Mouse (Mus musculus) thymus, adult 18-20 months (tissue): ENCODE data around the gene 4833439L19Rik.

ENCODE experiments used
- DNase-seq, 2 experiments: peaks; one replicate each; pipeline ENCODE4 v3.0.0; 2022; ENCODE audit warnings: mixed read lengths in 2 of 2

4833439L19Rik gene

DNA sequence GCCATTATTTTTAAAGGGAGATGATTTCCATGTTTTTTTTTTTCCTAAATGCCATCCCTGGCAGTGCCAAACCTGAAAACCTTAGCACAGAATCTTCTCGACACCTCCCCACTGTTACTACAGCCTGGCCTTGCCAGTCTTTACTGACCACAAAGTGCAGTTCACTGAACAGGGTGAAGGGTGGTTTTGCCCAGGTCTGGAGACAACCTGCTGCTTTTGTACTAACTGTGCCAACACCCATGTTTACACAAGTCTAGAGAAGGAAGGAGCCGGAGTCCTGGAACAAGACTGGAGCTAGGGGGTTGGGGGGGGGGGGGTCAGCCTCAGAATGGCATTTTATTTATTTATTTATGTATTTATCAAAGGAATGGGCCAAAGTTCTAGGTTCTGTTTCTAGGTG lies 16.1 kb upstream of the 4833439L19Rik start:
- DNase-seq: no peak

DNA sequence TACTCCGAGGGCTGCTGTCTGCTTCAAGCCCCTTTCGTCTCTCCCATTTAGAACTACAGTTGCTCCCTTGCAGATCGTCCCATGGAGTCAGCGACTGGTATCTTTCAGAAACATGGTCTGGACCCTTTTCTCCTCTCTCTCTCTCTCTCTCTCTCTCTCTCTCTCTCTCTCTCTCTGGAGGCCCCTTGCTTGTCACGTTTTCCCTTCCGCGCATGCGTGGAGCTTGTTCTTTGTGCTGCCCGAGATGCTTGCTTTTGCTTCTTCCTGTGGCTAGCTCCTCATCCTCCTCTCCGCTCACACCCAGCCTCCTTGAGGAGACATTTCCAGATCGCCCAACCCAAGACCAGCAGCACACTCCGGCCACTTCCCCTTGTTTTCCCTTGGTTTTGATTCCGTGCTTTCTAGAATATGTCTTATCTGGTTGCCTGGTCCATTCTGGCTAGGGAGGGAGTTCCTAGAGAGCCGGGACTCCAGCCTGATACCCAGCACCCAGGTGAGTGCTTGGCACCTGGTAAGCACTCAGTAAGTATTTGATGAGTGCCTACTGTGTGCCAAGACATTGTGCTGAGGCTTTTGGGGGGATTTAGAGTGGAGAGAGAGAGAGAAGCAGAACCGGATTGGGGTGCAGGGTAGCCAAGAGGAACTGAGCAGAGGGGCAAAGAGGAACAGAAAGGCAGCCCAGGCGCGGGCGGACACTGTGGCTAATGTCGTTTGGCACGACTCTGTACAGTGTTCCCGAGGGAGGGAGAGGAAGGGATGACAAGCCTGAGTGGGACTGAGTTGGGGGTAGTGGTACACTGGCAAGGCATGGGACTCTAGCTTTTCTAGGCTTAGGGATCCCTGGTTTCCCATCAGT lies 12.6 kb upstream of the 4833439L19Rik start:
- DNase-seq: no peak

DNA sequence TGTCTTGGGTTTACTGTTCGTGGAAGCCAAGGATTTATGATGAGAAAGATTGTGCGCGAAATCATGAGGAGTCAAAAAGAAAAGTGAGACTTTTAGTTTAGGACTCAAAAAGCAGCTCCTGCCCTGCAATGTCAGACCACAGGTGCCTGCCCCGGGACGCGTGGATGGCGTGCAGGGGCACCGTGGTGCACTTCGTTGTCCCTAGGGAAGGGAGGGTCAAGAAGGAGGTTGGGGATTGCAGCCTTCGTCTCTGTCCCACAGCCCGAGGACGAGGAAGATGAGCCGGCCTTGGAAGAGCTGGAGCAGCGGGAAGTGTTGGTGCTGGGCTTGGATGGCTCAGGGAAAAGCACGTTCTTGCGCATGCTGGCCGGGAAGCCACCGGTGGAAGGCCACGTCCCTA lies 10.3 kb upstream of the 4833439L19Rik start:
- no peak for DNase-seq

DNA sequence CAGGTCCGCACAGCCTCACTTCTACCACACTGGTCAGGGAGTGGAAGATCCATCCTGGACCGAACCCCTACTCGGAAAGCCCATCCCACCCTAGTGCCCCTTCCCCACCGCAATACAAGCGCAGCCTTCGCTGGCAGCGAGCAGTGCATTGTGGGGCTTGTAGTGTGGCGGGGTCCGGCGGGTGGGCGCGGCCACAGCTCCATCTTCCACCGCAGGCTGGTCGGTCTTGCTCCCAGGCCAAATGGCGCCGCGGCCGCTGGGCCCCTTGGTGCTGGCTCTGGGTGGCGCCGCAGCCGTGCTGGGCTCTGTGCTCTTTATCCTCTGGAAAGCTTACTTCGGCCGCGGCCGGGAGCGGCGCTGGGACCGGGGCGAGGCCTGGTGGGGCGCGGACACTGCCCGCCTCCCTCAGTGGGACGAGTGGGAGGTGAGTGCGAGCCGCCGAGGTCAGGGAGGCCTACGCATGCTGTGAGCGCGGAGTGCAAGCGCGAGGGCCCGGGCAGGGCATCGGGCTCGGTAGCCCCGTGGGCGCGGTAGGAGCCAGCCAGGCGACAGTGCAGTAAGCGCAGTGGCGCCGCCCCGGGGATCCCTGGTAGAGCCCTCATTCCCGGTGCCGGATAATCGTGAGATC lies 9.7 kb upstream of the 4833439L19Rik start, which contains the start of gene Arl10:
TSS of gene Arl10 (plus strand) at position 162 of the 628 bp plus-strand sequence.
- DNase-seq: peak; percentile 52 to 57

DNA sequence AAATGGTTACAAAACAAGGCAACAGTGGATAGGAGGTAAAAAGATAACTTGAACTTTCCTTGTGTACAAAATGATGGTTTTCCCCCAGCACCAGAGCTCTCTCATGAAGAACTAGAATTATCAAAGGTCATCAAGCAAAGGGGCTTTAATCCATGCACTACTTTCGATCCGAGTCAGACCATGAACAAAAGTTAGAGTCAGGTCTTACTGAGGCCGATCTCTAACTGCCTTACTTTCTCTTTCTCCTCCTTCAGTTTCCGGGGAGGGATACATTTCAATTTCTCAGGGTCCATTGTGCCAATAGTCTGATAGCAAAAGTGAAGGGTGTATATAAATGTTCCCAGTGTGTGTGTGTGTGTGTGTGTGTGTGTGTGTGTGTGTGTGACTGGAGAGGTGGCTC lies 7.4 kb upstream of the 4833439L19Rik start:
- no peak for DNase-seq

DNA sequence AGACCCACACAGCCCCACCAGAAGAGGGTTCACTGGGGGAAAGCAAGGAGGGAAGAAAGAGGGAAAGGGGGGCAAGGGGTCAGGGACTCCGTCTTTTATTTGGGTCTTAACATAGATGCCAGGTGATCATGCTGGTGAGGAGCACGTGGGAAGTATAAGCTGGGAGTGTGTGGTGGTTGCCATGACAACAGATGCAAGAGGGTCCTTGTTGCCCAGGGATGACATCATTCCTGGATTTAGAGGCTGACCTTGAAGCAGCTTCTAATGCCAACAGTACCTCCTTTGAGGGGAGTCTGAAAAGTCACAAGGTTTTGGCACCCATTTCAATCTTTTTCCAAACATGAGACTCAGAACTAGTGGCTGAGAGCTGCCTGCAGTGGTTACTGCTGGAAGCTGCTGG lies 6.4 kb upstream of the 4833439L19Rik start:
- no peak for DNase-seq

DNA sequence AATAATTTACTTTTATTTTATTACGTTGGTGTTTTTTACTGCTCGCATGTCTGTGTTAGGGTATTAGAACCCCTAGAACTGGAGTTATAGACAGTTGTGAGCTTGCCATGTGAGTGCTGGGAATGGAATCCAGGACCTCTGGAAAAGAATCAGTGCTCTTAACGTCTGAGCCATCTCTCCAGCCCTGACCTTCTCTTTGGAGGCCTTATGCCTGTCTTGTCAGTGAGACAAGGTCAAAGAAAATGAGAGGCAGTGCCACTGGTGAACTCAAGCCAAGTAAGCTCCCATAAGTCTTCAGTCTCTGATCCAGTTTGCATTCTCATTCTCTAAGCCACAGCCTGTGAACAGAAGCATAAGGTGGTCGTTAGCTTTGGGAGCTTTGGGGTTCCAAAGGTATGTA lies 5.5 kb upstream of the 4833439L19Rik start:
- no peak for DNase-seq

DNA sequence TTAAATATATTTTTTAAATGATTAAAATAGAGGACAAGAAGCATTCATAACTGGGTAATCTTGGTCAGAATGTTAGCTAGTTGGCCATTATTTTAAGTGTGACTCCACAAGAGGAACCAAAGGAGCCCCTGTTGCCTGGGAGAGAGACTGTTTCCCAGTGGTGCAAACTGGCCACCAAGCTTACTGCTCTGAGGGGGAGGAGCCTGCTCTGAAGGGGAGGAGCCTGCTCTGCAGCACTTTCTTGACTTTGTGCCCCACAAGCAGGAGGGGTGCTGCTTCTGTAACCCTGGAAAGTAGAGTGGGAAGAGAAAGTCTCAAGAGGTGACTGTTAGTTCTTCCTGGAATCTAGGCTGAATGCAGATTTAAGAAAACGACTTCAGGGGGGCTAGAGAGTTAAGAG lies 4.0 kb upstream of the 4833439L19Rik start:
- DNase-seq: no peak

DNA sequence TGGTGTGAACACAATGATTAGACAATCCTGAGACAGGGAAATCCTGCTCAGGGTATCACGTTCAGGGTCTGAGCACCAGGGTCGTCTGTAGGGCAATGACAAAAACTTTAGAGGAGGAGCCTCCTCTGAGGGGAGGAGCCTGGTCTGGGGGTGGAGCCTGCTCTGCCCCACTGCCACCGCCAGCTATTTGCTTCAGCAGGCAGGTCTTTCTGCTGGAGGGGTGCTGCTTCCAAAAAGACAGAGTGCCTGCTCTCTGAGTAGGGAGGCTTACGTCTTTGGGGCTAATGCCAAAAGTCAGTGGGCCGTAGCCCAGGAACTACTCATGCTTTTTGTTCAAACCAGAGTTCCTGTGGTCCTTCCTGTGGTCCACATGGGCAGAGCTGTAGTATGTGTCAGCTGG lies 3.1 kb upstream of the 4833439L19Rik start:
- DNase-seq: no peak

DNA sequence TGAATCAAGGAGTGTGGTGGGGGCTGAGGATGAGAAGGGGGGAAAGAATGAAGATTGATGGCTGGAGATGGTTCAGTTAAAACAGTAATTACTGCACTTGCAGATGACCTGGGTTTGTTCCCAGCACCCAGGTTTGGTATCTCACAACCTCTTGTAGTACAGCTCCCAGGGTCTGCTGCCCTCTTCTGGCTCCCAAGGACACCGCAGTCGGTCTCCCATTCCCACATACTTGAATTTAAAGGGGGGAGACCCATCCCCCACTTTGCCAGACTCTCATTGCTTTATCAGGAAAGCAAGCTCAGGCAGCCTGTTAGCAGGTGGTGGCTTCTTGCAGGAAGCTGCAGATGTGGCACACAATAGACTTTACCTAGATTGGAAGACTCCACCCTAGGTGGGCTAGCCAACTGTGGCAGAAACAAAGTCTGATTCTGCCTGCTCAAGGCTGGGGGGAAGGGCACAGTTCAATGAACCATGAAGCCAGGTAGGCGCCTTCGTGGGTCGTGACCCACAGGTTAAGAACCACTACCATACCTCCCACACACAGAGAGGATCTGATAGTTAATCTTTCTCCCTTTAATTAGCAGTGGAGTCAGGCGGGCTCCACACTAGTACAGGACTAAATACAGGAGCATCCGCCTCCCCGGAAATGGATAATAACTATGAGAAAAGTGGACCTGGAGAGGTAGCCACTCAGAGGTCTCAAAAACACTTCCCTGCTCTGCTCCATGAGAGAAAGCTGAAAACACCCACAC lies 535 bp upstream of the 4833439L19Rik start:
- DNase-seq: peak; percentile 35 to 56

DNA sequence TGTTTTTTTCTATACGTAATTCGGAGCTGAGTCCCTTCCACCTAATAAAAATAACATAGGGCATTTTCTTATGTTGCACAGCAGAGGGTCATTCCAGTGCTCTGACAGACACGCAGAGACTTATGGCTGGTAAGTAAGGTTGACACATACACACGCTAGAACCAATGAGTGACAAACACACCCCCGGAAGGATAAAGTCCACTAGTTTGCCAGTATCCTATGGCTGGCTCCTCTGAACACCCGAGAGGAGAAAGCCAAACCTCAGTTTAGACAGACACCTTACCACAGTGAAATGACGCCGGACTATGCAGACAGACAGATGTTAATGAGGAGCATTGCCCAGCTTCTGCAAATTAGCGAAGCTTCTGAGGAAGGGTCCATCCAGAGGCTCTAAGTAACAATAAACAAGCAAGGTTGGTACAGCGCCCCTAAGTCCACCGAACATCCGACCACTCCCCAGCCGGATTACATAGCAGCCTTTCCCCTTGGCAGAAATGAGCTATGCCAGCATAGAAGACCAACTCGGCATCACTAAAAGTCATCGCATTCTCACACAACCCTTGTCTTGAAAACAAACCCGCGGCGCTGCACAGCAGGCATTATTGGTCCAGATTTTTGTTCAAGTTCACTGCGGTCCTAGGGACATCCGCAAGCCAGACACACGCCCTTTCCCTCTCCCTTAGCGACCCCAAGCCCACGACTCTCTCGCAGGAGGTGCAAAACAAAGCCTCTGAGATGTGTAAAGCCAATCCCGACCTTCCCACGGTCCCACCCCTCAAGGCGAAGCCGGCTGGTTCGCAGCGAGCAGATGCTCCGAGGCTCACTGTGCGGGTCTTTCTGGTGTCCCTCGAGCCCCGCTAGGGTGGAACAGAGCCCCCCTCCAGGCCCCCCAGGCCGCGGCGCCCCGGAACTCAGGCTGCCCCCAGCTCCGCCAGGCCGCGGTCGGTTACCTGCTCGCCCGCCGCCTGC lies 719 bp downstream of the 4833439L19Rik start:
- no peak for DNase-seq

DNA sequence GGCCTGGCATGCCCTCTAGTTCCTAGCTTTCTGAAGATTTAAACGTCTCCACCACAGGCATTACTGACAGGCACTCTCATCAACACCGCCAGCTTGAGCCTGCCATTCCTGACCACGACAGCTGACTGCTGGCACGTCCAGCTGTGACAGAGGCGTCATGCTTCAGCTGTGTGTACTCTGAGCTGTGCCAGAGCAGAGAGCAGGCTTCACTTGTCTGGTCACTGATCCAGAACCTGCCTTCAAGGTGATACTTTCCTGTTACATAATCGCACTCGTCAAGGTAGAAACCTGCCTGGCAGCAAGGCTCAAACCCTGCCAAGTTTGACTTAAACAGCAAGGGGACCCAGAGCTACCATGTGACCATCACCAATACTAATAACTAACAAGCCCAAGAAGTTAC lies 2.7 kb downstream of the 4833439L19Rik start:
- DNase-seq: no peak

DNA sequence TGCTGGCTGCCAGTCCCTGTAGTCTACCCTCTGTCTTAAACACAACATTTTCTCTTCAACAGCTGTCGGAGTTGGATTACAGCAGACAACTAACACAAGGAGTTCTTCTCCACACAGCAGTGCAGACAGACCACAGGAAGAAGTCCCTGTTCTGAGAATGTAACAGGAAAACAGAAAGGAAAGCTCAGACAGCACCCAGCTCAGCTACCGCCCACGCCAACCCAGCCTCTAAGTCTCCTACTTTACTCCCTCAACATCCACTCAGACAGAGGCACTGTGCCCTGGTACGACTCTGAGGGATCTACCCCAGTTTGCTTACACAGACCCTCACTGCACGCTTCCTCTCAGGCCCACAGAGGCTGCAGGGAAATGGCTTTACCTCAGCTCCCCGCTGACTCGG lies 4.6 kb downstream of the 4833439L19Rik start:
- DNase-seq: no peak

DNA sequence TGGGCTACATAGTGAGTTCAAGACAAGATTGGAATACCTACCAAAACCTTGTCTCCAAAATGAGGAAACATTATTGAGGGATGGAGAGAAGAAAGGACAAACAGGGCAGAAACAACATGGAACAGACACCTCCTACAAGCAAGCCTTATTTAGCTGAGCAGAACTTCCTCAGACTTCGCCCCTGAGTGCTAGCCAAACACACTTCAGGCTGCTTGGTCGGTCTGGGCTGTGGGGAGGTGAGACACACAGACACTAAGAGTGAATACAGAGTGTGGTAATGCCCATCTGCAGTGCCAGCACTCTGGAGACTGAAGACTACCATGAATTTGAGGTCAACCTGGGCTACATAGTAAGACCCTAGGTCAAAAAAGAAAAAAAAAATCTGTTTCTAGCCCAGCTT lies 5.6 kb downstream of the 4833439L19Rik start:
- DNase-seq: no peak

DNA sequence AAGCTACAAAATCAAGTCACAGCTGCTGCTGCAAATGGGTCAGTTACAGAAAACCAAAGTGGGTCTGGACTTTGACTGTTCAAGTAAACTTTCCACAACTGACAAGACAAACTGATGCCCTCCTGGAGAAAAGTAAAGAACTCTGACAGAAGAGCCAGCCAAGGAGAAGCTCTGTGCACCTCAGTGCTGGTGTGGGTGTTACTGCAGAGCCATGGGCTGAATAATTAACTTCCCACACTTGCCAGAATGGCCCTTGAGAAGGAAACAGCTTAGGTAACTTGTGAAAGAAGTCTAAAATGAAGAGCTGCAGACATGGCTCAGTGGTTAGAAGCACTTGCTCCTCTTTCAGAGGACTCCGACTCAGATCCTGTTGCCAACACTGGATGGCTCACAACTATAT lies 7.6 kb downstream of the 4833439L19Rik start:
- no peak for DNase-seq

DNA sequence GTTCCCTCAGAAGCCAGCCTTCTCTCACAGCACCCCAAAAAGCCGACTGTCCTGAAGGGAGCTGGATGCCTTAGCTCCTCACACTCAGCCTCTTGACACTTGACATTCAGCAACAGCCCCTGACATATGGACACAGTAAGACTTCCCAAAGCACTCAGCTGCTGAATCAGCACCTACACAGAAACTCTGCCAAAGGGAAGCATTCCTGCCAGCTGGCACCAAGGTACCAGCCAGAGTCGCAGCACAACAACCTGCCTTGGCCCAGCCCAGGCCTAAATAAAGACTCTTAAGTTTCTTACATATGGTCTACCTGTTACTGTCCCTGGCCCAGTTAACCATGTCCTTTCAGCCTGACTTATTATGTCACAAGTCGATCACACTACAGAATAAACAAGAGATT lies 8.4 kb downstream of the 4833439L19Rik start:
- no peak for DNase-seq

DNA sequence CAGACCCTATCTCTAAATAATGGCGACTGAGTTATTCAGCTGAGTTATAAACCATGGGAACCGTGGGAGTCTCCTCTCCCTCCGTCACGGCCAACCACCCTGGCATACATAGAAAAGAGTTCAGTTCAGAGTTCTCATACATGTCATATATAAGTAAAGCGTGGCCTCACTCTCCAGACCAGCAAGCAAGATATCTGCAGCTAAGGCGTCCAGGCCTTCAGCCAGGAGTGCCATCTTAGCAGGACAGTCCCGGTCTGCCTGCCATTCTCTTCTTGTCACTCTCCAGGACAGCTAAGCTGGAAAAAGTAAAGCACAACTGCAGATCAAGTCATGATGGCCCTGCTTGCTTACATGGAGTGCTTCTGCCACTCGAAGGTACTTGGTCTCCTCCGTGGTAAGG lies 9.1 kb downstream of the 4833439L19Rik start:
- DNase-seq: no peak

DNA sequence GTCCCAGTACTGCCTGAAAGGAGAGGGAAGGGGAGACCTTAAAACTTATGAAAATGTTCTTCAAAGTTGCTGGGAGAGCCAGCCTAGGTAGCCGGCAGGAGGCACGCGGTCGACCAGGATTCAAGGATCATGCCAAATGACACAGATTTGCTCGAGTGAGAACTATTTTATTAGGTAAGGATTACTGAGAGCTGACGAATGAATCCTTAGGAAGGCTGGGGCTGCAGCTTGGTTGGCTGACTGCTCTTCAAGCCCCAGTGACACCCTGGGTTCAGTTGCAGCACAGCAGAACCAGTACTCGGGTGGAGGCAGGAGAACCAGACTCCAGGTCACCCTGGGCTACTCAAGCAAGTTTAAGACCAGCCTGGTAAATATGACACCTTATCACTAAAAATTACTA lies 17.2 kb downstream of the 4833439L19Rik start:
- no peak for DNase-seq

DNA sequence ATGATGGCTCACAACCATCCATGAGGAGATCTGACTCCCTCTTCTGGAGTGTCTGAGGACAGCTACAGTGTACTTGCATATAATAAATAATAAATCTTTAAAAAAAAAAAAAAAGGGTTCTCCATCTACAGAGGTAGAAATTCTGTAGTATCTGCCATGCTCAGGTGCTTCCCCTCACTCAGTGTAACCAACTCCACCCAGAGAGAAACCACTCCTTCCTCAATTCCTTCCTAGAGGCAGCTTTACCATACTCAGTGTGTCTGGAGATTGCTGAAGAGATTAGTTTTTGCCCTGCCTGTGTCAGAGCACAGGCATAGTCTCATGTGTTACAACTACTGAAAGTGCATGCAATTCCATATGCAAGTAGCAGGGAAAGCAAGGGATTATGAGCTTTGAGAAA lies 33.1 kb downstream of the 4833439L19Rik start:
- no peak for DNase-seq

DNA sequence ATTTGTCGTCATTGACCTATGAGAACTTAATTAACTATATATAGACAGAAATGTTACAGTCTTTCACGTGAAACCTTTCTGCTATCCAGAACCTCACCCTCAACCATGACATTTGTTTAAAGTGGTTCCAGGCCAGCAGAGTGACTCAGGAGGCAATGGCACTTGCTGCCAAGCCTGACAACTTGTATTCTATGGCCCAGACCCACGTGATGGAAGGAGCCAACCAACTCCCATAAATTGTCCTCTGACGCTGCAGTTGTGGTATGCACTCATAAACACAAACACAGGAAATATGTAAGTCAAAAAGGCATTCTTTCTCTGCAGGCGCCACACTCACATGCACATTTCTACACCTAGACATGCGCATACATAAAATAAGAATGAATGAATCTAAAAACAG lies 38.1 kb downstream of the 4833439L19Rik start:
- no peak for DNase-seq

DNA sequence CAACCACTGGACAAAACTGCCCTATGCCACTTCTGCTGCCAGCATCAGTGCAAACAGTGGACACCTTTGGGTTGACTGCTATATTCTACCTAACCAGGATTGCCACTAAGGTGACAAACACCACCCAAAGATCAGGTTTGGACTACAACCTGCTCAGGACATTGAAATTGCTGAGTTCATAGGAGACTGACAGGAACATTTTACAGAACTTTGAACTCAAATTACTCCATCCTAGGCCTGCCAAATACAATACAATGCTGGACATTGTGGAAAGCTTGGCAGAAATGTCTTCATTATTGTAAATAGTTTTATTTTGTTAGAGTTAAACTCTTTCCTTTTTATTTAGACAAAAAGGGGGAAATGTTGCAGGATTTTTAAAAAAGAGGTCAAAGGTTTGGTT lies 44.1 kb downstream of the 4833439L19Rik start:
- DNase-seq: no peak

DNA sequence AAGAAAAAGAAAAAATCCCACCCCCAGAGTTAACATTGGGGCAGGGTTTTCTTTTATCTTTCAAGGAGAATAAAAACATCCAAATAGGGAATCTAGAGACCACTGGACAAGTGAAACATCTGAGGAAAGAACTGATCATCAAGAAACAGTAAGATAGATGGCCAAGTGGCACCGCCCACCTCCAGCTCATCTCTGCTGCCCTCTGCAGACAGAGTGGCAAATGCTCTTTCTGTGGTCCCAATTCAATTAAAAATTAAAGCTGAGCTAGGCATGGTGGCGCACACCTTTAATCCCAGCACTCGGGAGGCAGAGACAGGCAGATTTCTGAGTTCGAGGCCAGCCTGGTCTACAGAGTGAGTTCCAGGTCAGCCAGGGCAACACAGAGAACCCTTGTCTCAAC lies 45.0 kb downstream of the 4833439L19Rik start:
- DNase-seq: peak; percentile 7 to 10

DNA sequence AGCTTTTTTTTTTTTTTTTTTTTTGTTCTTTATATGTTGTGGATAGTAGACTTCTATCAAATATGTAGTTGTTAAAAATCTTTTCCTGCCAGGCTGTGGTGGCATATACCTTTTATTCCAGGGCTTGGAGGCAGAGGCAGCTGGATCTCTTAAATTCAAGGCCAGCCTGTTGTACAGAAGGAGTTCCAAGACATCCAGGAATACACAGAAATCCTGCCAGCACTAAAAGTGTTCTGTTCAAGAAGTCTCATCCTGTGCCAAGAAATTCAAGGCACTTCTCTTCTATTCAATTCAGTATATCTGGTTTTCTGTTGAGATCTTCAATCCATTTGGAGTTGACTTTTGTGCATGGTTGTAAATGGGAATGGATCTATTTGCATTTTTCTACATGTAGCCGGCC lies 59.3 kb downstream of the 4833439L19Rik start:
- no peak for DNase-seq
